Mouse (Mus musculus): ENCODE data around the gene Dnah2. TPM values are rescaled to one million over a fixed set of nuclear protein-coding genes. Genes with fewer than 3 reads are reported as not detected.
A peak's percentile ranks its signal among the peaks of the same experiment; 100 is the strongest.

Dnah2 gene
- total RNA-seq, 1 experiment from 2014 or later: 0.12 TPM

DNA sequence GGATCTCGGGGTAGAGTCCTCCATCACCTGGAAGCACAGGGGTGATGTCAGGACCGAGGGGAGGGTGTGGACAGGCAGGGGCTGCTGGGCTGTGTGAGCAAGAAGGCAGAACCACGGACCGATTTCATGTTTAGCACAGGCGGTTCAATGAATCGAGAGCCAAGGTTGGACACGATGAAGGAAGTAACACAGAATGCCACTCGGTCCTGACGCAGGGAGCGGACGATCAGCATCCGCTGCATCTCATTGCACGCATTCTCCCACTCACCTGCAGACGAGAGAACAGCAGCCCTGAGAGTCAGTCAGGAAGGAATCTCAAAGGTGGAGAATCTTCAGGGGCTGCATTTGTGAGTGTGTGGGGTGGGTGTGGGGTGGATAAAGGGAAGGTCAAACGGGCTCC lies 118.3 kb downstream of the Dnah2 start:
- ATAC-seq (ENCODE audit: extremely low read depth, insufficient number of reproducible peaks, low FRiP score, poor library complexity, severe bottlenecking): no peak

DNA sequence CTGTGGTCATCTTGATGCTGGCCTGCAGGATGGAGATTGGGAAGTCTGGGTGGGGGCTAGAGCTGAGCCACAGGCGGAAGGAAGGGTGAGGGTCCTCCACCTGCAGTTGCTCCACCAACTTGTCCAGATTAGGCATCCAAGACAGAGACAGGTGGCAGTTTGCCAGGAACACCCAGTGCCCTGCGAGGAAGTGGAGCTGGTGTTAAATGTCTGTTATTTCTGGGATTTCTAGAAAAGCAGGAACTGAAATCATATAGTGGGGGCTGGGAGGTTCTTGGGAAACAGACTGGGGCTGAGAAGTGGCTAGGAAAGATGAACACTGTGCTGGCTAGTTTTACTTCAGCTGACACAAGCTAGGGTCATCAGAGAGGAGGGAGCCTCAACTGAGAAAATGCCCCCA lies 119.6 kb downstream of the Dnah2 start:
- no peak for ATAC-seq (ENCODE audit: extremely low read depth, insufficient number of reproducible peaks, low FRiP score, poor library complexity, severe bottlenecking)

DNA sequence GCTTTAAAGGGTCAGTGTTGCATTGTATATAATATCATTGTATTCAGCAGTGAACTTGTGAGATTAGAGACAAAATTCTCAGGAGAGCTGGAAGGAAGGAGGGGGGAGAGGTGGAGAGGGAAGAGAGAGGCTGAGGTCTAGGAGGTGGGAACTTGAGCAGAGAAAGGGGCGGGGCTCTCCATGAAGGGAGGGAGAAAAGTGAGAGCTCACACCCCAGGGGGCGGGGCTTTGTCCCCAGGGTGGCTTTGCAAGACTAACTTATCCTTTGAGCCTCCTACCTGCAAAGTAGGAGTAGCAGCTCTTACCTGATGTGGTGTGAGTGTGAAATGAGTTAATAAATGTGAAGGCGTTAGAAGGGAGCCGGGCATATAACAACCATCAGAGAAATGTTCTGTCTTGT lies 120.2 kb downstream of the Dnah2 start:
- ATAC-seq (ENCODE audit: extremely low read depth, insufficient number of reproducible peaks, low FRiP score, poor library complexity, severe bottlenecking): no peak

DNA sequence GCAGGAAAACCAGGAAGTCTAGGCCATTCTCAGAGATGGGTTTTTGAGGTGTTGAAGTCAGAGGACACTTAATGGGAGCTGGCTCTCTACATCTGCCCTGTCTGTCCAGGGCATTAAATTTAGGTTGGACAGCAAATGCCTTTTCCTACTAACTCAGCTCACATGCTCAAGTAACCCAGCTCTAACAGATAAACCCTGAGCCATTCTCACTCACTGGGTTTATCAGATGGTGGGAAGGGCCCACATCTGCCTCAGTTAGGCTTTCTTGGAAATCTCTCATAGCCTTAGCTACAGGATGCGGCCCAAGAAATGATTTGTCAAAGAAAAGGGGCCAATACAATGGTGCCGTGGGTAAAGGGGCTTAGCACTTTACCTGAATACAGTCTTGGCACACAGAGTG lies 122.7 kb downstream of the Dnah2 start:
- ATAC-seq (ENCODE audit: extremely low read depth, insufficient number of reproducible peaks, low FRiP score, poor library complexity, severe bottlenecking): no peak

DNA sequence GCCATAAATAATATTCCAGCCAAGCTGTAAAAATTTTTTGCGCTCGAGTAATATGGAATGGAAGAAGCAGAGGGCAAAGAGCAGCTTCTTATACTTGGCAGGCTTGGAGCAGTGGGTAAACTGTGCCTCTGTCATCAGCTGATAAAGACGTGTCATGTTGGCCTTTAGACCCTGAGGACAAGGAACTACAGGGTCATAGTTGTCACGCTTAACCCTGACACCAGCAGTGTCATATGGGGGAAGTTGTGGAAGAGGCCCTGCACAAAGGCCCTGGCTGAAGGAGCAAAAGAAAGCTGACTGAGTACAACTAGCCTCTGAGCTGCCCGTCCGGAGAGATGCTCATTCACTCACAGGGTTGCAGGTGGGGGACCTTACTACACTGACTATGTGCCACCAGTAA lies 125.0 kb downstream of the Dnah2 start:
- ATAC-seq (ENCODE audit: extremely low read depth, insufficient number of reproducible peaks, low FRiP score, poor library complexity, severe bottlenecking): no peak

DNA sequence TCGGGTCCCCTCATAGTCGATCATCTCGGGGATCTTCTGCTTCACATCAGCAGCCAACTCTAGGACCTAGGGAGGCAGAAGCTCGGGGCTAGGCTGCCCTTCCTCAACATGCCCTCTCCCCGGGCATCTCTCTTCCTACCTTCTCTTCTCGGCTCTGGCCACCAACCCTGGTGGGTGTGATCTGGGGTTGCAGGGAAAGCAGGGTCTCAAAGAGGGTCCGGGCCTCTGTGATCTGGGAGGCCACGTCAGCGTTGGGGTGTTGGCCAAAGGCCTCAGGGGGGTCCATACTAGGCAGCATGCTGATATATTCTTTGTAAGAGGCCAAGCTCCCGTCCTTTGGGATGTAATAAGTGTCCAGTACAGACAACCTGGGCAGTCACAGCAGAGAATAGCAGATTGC lies 126.1 kb downstream of the Dnah2 start:
- ATAC-seq (ENCODE audit: extremely low read depth, insufficient number of reproducible peaks, low FRiP score, poor library complexity, severe bottlenecking): no peak

DNA sequence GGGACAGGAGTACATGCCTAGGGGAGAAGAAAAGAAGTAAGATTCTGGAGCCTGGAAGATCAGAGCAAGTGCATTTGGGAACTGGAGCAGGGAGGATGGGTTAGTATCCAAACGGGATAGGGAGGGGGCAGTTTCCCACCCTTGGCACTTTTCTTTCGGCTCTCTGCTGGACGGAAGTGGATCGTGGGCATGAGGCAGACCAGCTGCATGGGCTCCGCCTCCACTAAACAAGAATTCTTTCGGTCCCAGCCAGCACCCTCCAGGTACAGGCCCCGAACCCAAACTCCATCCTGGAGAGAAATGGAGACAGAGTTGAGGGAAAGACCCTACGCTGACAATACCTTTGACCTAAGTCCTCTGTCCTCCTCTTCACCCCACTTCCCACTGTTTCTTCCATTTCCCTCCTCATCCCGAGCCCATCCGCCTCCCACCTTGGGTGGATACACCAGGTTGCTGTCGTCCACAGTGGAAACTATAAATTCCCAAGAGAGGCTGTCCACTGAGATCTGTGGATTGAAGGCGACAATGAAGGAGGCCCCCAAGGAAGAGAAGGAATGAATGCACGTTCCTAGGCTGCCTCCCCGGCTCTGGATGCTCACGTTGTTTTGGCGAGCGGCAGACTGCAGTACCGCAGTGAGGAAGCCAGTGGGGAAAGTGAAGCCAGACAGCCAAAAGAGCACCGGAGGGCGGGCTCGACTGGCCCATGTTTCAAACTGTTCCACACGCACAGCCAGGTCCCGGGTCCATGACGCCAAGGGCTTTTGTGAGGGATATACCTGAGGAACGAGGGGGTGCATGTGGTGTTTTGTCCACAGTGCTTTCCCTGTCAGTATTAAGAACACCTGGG lies 127.6 kb downstream of the Dnah2 start:
- no peak for ATAC-seq (ENCODE audit: extremely low read depth, insufficient number of reproducible peaks, low FRiP score, poor library complexity, severe bottlenecking)

DNA sequence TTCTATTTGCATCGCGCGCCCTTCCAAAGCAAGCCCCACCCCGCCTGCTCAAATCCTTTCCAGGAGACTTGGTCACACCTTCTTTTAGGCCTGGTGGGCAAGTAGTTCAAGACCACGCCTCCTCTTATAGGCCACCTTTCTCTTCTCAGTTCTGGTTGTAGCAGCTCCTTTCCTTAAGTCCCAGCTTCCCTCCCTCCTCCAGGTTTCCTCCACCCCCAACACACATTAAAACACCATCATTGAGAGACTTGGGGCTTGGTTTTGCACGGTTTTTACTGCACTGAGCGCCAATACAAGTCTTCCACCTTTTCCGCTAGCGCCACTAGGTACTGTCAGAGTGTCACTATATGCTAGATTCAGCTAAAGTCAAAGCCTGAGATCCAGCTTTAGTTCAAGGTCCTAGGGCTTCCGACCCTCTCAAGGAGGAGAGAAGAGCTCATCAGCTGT lies 128.3 kb downstream of the Dnah2 start:
- no peak for ATAC-seq (ENCODE audit: extremely low read depth, insufficient number of reproducible peaks, low FRiP score, poor library complexity, severe bottlenecking)

DNA sequence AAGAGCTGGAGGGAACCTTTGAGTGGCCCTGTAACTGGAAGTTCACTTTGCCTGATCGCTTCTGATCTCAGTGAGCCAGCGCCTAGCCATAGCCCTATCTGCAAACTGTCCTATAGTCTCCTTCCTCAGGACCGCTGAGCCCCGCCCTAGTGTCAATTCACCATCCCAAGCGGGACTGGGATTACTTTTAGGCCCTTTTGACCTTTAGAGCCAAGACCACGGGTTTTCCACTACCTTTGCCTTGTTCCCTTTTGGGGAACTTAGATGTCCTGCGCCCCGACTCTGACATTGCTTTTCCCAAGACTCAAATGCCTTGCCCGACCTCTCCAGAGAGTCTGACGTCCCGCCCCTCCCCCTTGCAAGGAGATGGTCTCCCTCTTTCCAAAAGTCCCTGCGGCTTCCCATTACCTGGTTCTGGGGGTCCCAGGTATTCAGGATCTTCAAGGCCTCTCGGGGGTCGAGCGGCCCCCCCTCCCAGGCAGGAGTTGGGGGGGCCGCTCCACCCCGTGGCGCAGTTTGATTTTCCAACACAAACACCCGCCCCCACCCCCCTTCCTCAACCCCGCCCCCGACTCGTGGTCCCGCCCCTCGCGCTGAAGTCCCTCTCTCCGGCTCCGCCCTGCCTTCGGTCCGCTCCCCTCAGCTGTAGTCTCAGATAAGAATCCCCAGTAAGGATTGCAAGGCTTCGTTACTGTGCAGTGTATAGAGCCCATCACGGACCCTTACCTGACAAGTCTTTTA lies 128.9 kb downstream of the Dnah2 start:
- ATAC-seq (ENCODE audit: extremely low read depth, insufficient number of reproducible peaks, low FRiP score, poor library complexity, severe bottlenecking): no peak

DNA sequence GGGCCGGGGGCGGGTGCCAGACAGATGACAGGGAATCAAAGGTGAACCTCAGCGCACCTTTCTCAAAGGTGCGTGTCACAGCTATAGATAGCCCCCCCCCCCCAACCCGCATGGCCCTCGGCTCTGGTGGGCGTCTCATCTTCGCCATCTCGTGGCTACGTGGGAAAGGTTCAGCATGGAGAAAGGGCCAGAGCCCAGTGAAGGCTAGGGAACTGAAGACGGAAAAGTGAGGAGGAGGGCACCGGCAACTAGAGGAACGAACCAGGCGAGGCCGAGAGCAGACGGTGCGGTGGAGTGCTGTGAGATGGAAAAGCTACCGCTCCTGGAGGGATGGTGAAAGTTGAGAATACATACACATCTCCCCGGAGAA lies 129.5 kb downstream of the Dnah2 start:
- ATAC-seq (ENCODE audit: extremely low read depth, insufficient number of reproducible peaks, low FRiP score, poor library complexity, severe bottlenecking): no peak

DNA sequence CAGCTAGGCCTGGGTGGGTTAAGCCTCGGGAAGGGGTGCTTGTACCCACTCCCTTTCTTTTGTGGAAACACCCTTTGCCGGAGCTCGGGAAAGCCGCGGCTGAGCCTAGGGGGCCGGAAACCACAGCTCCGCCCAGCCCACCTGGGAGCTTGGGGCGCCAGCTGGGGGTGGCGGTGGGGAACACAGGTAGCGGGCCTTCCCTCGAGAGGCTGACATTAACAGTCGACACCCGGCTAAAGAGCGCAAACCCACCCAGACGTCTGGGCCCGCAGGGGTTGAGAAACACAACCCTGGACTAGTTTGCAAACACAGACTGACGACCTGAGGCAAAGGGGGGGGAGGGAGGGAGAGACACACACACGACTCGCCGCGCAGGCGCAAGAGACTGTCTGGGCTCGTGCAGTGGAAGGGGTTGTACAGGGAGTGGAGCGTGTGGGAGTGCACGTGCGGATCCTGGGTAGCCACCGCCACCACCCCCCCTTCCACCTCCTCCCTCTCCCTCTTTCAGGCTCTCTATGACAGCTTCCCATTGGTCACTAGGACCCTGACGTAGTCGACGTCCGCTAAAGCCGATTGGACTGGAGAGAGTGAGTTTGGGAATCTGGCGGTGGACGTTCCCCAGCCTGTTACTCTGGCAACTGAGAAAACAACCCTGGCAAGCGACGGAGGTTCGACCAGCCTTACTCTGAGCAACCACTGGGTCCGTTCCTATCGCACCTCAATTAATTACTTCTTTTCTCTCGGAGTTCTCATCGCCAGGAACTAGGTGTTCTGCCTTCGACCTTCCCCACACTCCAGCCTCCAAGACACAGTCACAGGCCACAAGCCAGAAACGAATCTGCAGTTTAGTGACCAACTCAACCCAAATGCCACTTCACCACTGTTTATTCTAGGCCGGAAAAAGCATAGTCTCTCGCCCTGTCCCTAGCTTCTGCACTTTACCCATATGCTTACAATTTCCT lies 130.1 kb downstream of the Dnah2 start:
- ATAC-seq (ENCODE audit: extremely low read depth, insufficient number of reproducible peaks, low FRiP score, poor library complexity, severe bottlenecking): peak; percentile 64

DNA sequence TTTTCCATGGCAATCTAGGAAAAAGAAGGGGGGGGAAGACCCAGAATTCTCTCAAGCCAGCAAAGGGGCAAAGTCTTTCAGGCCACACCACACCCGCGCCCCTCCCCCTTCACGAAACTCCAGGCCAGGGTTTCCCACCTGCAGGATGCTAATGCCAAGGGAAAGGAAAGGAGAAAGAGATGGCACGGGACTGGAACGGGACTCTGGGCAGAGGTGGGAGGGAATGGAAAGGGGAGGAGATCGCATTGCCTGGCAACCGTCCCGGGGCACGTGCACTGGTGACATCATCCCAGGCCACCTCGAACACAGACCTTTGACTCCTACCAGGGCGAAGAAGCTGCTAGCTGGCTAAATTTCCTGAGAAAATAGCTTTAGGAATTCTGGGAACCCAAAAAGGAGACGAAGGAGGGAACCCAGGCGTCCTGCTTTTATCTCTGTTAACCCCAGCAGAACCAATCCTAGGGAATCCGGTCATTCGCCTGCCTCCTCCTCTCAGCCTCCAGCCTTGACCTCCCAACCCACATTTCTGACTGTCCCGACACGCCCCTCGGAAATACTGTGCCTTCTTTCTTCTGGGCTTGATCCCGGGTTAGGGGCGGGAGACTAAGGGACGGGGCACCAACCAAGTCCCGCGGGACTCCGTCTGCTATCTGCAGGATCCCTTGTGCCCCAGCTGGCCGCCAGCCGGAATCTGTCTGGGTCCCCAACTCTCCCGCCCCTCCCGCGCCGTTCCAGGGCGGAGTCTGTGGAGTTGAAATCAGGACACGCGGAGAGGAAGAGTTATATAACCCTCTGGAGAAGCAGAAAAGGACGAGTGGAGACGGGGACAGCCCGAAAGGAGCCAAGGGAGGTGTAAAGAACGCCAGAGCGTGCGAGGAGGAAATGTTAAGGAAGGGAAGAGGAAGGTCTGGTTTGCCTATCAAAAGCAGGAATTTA lies 131.2 kb downstream of the Dnah2 start:
- peak; percentile 30 for ATAC-seq (ENCODE audit: extremely low read depth, insufficient number of reproducible peaks, low FRiP score, poor library complexity, severe bottlenecking)

DNA sequence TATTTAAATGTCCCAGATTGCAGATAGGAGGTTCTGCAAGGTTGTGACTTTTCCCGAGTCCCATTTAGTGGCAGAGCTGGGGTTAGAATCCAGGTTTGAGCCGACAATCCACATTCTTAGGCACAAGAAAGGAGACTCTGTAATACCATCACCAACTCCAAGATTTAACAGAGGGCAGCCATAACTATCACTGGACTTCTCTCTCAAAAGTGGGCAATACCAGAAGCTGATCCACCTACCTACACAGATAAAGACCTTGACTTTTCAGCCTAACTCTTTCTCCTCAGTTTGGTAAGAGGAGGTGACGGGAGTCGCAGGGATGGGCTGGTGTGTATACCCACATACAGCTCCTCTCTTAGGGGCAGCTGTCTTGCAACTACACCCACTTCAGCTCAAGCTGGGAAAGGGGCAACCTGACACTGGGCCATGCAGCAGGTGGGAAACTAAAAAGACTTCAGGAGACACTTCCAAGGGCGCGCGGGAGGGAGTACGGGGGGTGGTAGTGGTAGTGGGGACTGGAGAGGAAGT lies 131.9 kb downstream of the Dnah2 start:
- no peak for ATAC-seq (ENCODE audit: extremely low read depth, insufficient number of reproducible peaks, low FRiP score, poor library complexity, severe bottlenecking)

DNA sequence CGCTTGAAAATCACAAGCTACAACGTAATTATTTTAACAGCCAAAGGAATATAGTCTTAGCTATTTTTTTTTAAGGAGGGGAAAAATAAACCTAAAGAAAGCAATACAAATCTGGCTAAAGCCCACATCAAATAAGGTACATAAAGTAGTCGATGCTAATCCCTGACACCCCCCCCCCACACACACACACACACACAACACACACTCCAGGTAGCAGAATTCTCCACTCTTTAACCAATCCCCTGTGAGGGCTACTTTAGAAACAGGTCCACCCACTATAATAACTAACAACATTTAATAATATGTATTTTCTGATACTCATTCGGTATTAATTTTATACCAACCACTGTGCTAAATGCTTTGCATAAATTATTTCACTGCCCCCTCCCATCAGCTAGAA lies 132.4 kb downstream of the Dnah2 start:
- ATAC-seq (ENCODE audit: extremely low read depth, insufficient number of reproducible peaks, low FRiP score, poor library complexity, severe bottlenecking): no peak

DNA sequence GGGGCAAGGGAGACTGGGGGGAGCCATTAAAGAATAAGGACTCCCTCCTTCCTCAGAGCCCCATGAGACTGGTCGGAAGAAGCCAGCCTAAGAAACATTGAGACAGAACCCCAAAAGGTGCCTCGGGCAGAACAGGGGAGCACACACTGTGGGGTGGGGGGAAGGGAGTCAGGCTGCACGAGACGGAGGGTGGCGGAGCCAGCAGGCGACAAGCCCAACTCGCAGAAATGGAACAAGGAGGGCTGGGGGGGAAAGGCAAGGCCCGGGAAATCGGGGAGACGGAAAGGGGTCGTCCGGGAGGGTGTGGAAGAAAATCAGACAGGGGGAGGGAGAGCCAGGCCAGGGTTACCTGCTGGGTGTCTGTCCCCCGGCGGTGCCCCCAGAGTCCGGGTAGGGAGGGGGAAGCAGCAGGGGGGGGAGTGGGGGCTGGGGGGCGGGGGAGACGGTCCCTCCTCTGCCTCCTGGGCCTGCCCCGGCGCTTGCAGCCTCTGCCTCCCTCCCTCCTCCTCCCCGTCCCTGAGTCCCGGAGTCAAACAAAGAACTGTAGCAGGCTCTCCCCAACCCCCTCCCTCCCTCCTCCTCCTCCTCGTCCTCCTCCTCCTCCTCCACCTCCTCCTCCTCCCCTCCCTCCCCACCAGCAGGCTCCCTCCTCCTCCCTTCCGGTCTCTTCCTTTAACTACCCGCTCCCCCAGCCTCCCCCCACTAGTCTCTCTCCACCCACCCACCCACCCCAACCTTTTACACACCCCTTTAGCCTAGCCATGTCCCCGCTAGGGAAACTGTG lies 133.1 kb downstream of the Dnah2 start:
- ATAC-seq (ENCODE audit: extremely low read depth, insufficient number of reproducible peaks, low FRiP score, poor library complexity, severe bottlenecking): no peak

DNA sequence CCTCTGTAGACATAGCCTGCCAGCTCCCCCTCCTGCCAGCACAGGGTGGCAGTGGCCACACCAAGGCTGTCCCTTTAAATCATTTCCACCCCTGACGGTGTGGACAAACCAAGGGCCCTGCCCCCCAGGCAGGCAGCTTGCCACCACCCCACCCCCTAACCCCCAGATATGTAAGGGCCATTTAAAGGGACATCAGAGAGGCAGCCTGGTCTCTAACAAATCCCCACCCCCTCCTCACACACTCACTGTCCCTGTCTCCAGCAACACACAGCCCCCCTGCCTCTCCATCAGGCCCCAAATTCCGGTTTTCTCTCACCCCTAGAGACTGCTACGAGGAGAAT lies 133.6 kb downstream of the Dnah2 start:
- no peak for ATAC-seq (ENCODE audit: extremely low read depth, insufficient number of reproducible peaks, low FRiP score, poor library complexity, severe bottlenecking)
